Mouse (Mus musculus) midbrain, postnatal 0 days (tissue): ENCODE measurements around the gene Polr2g. TPM values are rescaled to one million over a fixed set of nuclear protein-coding genes. Genes with fewer than 3 reads are reported as not detected.

Experiments used
- ATAC-seq: fragments of 200-750 bp; cut with Nextera tagmentation; 2 replicates; pipeline ENCODE4 v1.8.0; 2017; ENCODE audit warnings: moderate number of reproducible peaks, mild to moderate bottlenecking, moderate TSS enrichment, moderate library complexity; ENCODE audit not compliant: low FRiP score
- DNase-seq: peaks from one replicate; pipeline ENCODE4 v3.0.0-alpha.2; 2015; ENCODE audit warnings: low spot score
- H3K27ac ChIP-seq: fragments of 300-500 bp; sonication (generic); 2 replicates; pipeline ENCODE4 v1.5.1; 2014; ENCODE audit warnings: low read depth, mild to moderate bottlenecking, low read length, mixed read lengths
- H3K27me3 ChIP-seq: fragments of 300-500 bp; sonication (generic); 2 replicates; pipeline ENCODE4 v1.6.1; 2014; ENCODE audit warnings: low read length, control low read depth, mixed read lengths; ENCODE audit not compliant: insufficient read depth
- H3K36me3 ChIP-seq: fragments of 300-500 bp; sonication (generic); 2 replicates; pipeline ENCODE4 v1.6.1; 2014; ENCODE audit warnings: low read length, control low read depth, mixed read lengths; ENCODE audit not compliant: insufficient read depth
- H3K4me1 ChIP-seq: fragments of 300-500 bp; sonication (generic); 2 replicates; pipeline ENCODE4 v1.6.1; 2014; ENCODE audit warnings: mild to moderate bottlenecking, control low read depth, antibody characterized with exemption, low read length, mixed read lengths; ENCODE audit not compliant: insufficient read depth
- H3K4me2 ChIP-seq: fragments of 300-500 bp; sonication (generic); 2 replicates; pipeline ENCODE4 v1.6.1; 2014; ENCODE audit warnings: low read depth, mild to moderate bottlenecking, low read length, mixed read lengths; ENCODE audit not compliant: poor library complexity, severe bottlenecking
- H3K4me3 ChIP-seq: fragments of 300-500 bp; sonication (generic); 2 replicates; pipeline ENCODE4 v1.5.1; 2014; ENCODE audit warnings: low read depth, mild to moderate bottlenecking, low read length, moderate library complexity
- H3K9ac ChIP-seq: fragments of 300-500 bp; sonication (generic); replicated peaks from 2 replicates; pipeline ENCODE4 v1.6.1; 2014; ENCODE audit warnings: mild to moderate bottlenecking, low read length, moderate library complexity, mixed read lengths; ENCODE audit not compliant: poor library complexity, severe bottlenecking
- H3K9me3 ChIP-seq: fragments of 300-500 bp; sonication (generic); 2 replicates; pipeline ENCODE4 v1.6.1; 2016; ENCODE audit warnings: low read length, control low read depth
- CTCF ChIP-seq: IDR thresholded peaks from 2 replicates; pipeline ENCODE4 v1.5.1; 2016; ENCODE audit warnings: antibody characterized with exemption, mild to moderate bottlenecking
- WGBS: fragments of 180-500 bp; shearing (Covaris S2); extraction: QIAGEN DNeasy Blood & Tissue Kit; methylation state at CpG from one replicate; pipeline ENCODE4 v1.1.7; 2014; 5-methylcytosine and 5-hydroxymethylcytosine counted together
- polyA plus RNA-seq: library from polyadenylated mRNA; unstranded; fragments of >200 nt; fragmentation: Nextera tagmentation; extraction: Ambion mirVana; gene quantifications from 2 replicates; pipeline ENCODE4 v1.2.1, GENCODE M21; 2015
- total RNA-seq: library from RNA; depleted of rRNA; stranded (reverse); fragments of >200 nt; gene quantifications from 2 replicates; pipeline ENCODE4 v1.2.3, GENCODE M21; 2014

The Polr2g gene
- total and polyA plus RNA-seq, 2 experiments from 2014 or later = 67.2 to 163 TPM

- no peak for TF ChIP-seq CTCF
- ATAC-seq = no peak
- no peak overlapping the region for H3K4me3 ChIP-seq
- H3K4me1 ChIP-seq = no peaks in the 10 kb centered on the region
- H3K9me3 ChIP-seq = no peaks in the 10 kb centered on the region
- no peak overlapping the region for H3K4me2 ChIP-seq
- no peak overlapping the region for H3K9ac ChIP-seq
- H3K27me3 ChIP-seq = no peaks in the 10 kb centered on the region
- 83% methylated on average over 7 of the region's 7 CpGs for WGBS
- no peak for DNase-seq
- no peak overlapping the region for H3K27ac ChIP-seq
- peaks cover 18% of the 10 kb centered on the region for H3K36me3 ChIP-seq
Measured at GRCm38 (mm10) chr19:8790171-8790570, 8.2 kb downstream of the Polr2g start.

- Histone ChIP-seq H3K9ac (no peak overlapping the region), H3K36me3 (peaks cover 12% of the 10 kb centered on the region), H3K9me3 (no peaks in the 10 kb centered on the region), H3K27ac (no peak overlapping the region; the same call in 1 of the 2 replicates), H3K4me2 (no peak overlapping the region), H3K27me3 (no peaks in the 10 kb centered on the region), H3K4me3 (no peak overlapping the region), H3K4me1 (no peaks in the 10 kb centered on the region)
- ATAC-seq (no peak), DNase-seq (no peak)
- 15% methylated on average over 1 of the region's 1 CpGs for WGBS
- TF ChIP-seq CTCF = no peak
Measured at GRCm38 (mm10) chr19:8789171-8789570, 9.2 kb downstream of the Polr2g start.

- Histone ChIP-seq H3K27me3 (no peaks in the 10 kb centered on the region), H3K4me1 (no peaks in the 10 kb centered on the region)
- TF ChIP-seq CTCF = no peak
Measured at GRCm38 (mm10) chr19:8788521-8788920, 9.9 kb downstream of the Polr2g start.

GRCm38 (mm10) chr19:8786008-8786781, 12.2 kb downstream of the Polr2g start, which contains the start of gene Taf6l:
Taf6l (minus strand) TSS chr19:8786417.
- DNase-seq = peak; percentile 97
- ATAC-seq = peak; percentile 99
- H3K9me3 ChIP-seq = no peaks in the 10 kb centered on the region
- H3K4me2 ChIP-seq = peak within 1 kb of the TSS; percentile 66
- peaks cover 18% of the 10 kb centered on the region for H3K36me3 ChIP-seq
- WGBS = 1% methylated on average over 31 of the region's 32 CpGs
- H3K4me3 ChIP-seq = peak within 1 kb of the TSS; percentile 70
- no peaks in the 10 kb centered on the region for H3K27me3 ChIP-seq
- peak within 1 kb of the TSS; percentile 65 for H3K9ac ChIP-seq
- H3K27ac ChIP-seq = peak within 1 kb of the TSS; percentile 77
- H3K4me1 ChIP-seq = no peaks in the 10 kb centered on the region
- TF ChIP-seq CTCF = peak; percentile 66

More at GRCm38 (mm10) chr19:8788521-8788920, 9.9 kb downstream of the Polr2g start:
- ATAC-seq (no peak), DNase-seq (peak; percentile 51)
- H3K9me3 ChIP-seq = no peaks in the 10 kb centered on the region
- H3K4me3 ChIP-seq = no peak overlapping the region
- H3K36me3 ChIP-seq = peaks cover 6% of the 10 kb centered on the region
- no peak overlapping the region for H3K9ac ChIP-seq
- WGBS = 13% methylated on average over 3 of the region's 3 CpGs
- H3K4me2 ChIP-seq = no peak overlapping the region
- no peak overlapping the region; the same call in 1 of the 2 replicates for H3K27ac ChIP-seq

- Histone ChIP-seq H3K9me3 (no peaks in the 10 kb centered on the region), H3K4me3 (peak overlapping the region; percentile 56), H3K4me1 (no peaks in the 10 kb centered on the region), H3K27me3 (no peaks in the 10 kb centered on the region), H3K4me2 (peak overlapping the region; percentile 97), H3K9ac (peak overlapping the region; percentile 79), H3K27ac (peak overlapping the region; percentile 96), H3K36me3 (no peaks in the 10 kb centered on the region; the same call in 1 of the 2 replicates)
- 4% methylated on average over 20 of the region's 20 CpGs for WGBS
- no peak for DNase-seq
- TF ChIP-seq CTCF = 0 out of 2 replicates have a peak, but pooled peaks have one; percentile 2
- ATAC-seq = peak; percentile 21
Measured at GRCm38 (mm10) chr19:8774951-8775421, 23.4 kb downstream of the Polr2g start.
